Mouse (Mus musculus) megakaryocyte, embryonic 14.5 days (primary cell): ENCODE measurements around the gene Rhob. TPM values are rescaled to one million over a fixed set of nuclear protein-coding genes. Genes with fewer than 3 reads are reported as not detected.

Source experiments
- H3K27me3 ChIP-seq: replicated peaks from 2 replicates; pipeline ENCODE3; 2012; ENCODE audit warnings: inconsistent platforms
- H3K36me3 ChIP-seq: replicated peaks from 2 replicates; pipeline ENCODE3; 2012; ENCODE audit warnings: low read length, inconsistent platforms, mixed read lengths
- H3K4me1 ChIP-seq: 2 replicates; pipeline ENCODE4 v1.6.1; 2012; ENCODE audit warnings: inconsistent platforms
- H3K4me3 ChIP-seq: replicated peaks from 2 replicates; pipeline ENCODE3; 2012; ENCODE audit warnings: moderate library complexity, mild to moderate bottlenecking, inconsistent platforms
- H3K9me3 ChIP-seq: 2 replicates; pipeline ENCODE4 v1.6.1; 2012; ENCODE audit warnings: inconsistent platforms
- FLI1 ChIP-seq: IDR thresholded peaks from 2 replicates; pipeline ENCODE4 v1.6.1; 2012; ENCODE audit warnings: low read length, inconsistent platforms, mixed read lengths
- GATA1 ChIP-seq: IDR thresholded peaks from 3 replicates; pipeline ENCODE4 v1.6.1; 2012; ENCODE audit warnings: mixed read lengths, low read length, inconsistent platforms, borderline replicate concordance
- polyA plus RNA-seq: library from polyadenylated mRNA; stranded (reverse); fragments of >175 nt; gene quantifications from 2 replicates; pipeline ENCODE4 v1.2.3, GENCODE M21; 2012; ENCODE audit warnings: low replicate concordance; ENCODE audit not compliant: insufficient read depth

Rhob gene
- polyA plus RNA-seq, 1 experiment: 146 TPM

DNA sequence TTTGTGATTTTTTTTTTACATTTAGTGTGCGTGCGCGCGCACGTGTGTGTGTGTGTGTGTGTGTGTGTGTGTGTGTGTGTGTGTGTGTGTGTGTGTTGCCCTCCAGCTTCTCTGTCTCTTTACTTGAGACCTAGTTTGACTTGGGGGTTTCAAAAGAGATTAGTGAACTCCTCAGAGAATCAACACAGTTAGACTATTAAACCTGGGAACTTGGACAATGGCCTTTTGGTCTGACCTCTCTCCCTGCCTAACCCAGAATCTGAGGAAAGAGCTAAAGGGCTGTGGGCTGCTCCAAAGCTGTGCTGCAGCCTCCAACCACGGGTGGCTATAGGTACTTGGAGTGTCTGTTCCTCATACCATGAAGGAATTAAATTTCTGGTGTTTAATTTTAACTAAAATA lies 4.3 kb upstream of the Rhob start:
- Histone ChIP-seq H3K4me3 (no peak overlapping the region), H3K4me1 (peaks cover 33% of the 10 kb centered on the region), H3K36me3 (peaks cover 2% of the 10 kb centered on the region), H3K27me3 (no peaks in the 10 kb centered on the region), H3K9me3 (no peaks in the 10 kb centered on the region)
- no peak for TF ChIP-seq FLI1
- no peak for TF ChIP-seq GATA1

DNA sequence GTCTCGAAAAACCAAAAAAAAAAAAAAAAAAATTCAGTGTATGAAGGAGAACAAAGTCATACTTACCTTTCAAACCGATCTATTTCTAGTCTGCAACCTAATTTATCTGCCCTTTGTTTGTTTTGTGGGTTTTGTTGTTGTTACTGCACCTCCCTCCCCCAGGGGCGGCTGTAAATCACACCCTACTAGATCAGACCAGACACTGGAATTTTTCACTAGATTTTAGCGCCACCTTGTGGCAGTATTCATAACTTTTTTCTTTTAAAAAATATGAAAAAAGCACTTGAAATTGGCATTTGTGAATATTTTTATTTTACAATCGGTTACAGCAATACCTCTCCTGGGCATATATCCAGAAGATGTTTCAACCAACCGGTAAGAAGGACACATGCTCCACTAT lies 2.7 kb upstream of the Rhob start:
- H3K27me3 ChIP-seq: no peaks in the 10 kb centered on the region
- no peaks in the 10 kb centered on the region for H3K9me3 ChIP-seq
- H3K36me3 ChIP-seq: peaks cover 15% of the 10 kb centered on the region
- peaks cover 45% of the 10 kb centered on the region for H3K4me1 ChIP-seq
- no peak overlapping the region for H3K4me3 ChIP-seq
- TF ChIP-seq GATA1 (no peak), FLI1 (no peak)

GRCm38 (mm10) chr12:8501571-8502305 lies 1.9 kb upstream of the Rhob start:
- peaks cover 15% of the 10 kb centered on the region for H3K36me3 ChIP-seq

DNA sequence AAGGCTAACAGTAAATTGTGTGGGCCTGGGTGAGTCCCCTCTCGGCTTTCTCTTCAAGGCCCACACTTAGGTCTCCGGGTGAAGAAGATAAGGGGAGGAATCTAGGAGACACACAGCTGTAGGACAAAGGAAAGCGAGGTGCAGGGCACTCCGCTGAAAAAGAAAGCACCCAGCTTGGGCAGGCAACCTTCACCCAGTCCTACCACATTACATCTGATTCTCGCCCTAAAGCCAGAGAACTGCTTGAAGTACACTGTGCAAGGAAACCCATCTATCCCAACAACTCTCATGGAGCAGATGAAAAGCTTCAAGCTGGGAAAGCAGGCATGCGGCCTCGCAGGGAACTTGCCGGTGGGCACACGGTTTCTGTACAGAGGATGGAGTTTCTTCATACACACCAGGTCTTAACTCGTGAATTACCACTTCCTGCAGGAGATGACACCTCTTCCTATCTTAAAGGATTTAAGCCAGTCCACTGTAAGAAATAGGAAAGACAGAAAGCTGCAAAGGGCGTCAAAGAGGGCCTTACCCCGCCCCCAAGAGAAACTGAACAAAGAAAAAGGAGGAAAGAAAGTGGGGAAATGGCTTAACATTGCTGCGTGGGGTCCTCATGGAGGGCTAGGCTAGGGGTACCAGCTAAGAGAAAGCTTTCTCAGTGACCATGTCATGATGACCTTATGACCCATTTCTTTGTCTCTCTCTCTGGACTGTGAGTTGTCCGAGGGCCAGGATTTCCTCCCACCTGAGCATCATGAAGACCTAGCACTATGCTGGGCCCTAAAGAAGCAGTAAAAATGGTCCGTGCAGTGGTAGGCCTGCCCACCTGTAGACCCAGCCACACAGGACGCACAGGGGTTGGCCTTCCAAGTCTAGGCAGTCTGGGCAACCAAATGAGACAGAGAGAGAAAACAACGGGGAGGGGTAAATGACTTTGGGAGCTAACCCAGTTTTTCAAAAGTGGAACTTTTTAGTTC lies 1.1 kb upstream of the Rhob start:
- no peak for TF ChIP-seq GATA1
- TF ChIP-seq FLI1: no peak
- peaks cover 15% of the 10 kb centered on the region for H3K36me3 ChIP-seq
- peaks cover 57% of the 10 kb centered on the region for H3K4me1 ChIP-seq
- no peaks in the 10 kb centered on the region for H3K9me3 ChIP-seq
- no peaks in the 10 kb centered on the region for H3K27me3 ChIP-seq
- peak overlapping the region; percentile 100 for H3K4me3 ChIP-seq

More at GRCm38 (mm10) chr12:8501571-8502305, 1.9 kb upstream of the Rhob start:
- no peak for TF ChIP-seq FLI1
- no peak for TF ChIP-seq GATA1
- Histone ChIP-seq H3K4me1 (peaks cover 52% of the 10 kb centered on the region), H3K27me3 (no peaks in the 10 kb centered on the region), H3K9me3 (no peaks in the 10 kb centered on the region), H3K4me3 (no peak overlapping the region)

- TF ChIP-seq FLI1 (no peak), GATA1 (no peak)
- peaks cover 15% of the 10 kb centered on the region for H3K36me3 ChIP-seq
- H3K4me3 ChIP-seq: peak overlapping the region; percentile 100
- peaks cover 56% of the 10 kb centered on the region for H3K4me1 ChIP-seq
- H3K9me3 ChIP-seq: no peaks in the 10 kb centered on the region
- H3K27me3 ChIP-seq: no peaks in the 10 kb centered on the region
Observed at GRCm38 (mm10) chr12:8499001-8499870, 573 bp downstream of the Rhob start.

DNA sequence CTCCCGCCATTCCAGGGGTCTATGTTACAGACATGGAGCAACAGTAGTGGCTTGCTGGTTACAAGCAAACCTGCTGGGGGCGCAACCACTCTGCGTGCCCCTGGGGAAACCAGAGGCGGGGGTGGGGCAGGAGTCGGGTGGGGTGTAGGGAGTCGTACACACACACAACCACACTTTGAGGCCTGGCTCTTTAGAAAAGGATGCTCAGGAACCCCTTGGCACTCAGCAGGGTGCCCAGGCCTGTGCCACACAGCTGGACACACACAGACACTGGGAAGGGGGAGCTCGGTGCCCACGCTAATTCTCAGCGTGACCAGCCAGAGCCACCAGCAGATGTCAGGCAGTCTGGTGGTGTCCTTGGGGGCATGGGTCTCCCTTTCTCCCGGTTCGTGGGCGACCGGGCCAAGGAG lies 1.2 kb downstream of the Rhob start:
- Histone ChIP-seq H3K4me1 (peaks cover 59% of the 10 kb centered on the region), H3K27me3 (no peaks in the 10 kb centered on the region), H3K4me3 (peak overlapping the region; percentile 100), H3K36me3 (peaks cover 15% of the 10 kb centered on the region), H3K9me3 (no peaks in the 10 kb centered on the region)
- TF ChIP-seq FLI1 (no peak), GATA1 (no peak)

DNA sequence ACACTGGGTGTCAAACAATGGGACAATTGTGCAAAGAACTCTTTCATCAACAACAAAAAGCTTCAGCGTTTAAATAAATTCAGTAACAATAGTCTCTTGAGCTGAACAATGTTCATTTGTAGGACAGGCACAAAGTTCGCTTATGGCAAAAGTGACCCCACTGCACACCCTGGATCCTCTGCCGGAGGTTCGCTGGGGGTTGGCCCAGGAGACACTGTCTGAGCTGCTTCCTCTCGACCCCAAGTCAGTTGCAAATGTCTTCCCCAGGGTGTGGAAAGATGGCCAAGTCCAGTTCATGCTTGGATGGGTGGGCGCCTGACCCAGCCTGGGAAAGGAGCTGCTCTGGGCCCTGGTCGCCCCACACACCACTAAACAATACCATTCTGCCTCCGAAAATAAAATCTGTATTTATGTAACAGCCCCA lies 1.6 kb downstream of the Rhob start:
- peaks cover 64% of the 10 kb centered on the region for H3K4me1 ChIP-seq
- peak overlapping the region; percentile 100 for H3K4me3 ChIP-seq
- H3K36me3 ChIP-seq: peaks cover 15% of the 10 kb centered on the region
- H3K9me3 ChIP-seq: no peaks in the 10 kb centered on the region
- TF ChIP-seq FLI1 (no peak), GATA1 (no peak)
- H3K27me3 ChIP-seq: no peaks in the 10 kb centered on the region

GRCm38 (mm10) chr12:8497314-8497706 lies 2.5 kb downstream of the Rhob start:
- TF ChIP-seq FLI1 (no peak), GATA1 (no peak)
- Histone ChIP-seq H3K36me3 (peaks cover 15% of the 10 kb centered on the region), H3K9me3 (no peaks in the 10 kb centered on the region), H3K4me1 (peaks cover 68% of the 10 kb centered on the region), H3K4me3 (peak overlapping the region; percentile 100), H3K27me3 (no peaks in the 10 kb centered on the region)

DNA sequence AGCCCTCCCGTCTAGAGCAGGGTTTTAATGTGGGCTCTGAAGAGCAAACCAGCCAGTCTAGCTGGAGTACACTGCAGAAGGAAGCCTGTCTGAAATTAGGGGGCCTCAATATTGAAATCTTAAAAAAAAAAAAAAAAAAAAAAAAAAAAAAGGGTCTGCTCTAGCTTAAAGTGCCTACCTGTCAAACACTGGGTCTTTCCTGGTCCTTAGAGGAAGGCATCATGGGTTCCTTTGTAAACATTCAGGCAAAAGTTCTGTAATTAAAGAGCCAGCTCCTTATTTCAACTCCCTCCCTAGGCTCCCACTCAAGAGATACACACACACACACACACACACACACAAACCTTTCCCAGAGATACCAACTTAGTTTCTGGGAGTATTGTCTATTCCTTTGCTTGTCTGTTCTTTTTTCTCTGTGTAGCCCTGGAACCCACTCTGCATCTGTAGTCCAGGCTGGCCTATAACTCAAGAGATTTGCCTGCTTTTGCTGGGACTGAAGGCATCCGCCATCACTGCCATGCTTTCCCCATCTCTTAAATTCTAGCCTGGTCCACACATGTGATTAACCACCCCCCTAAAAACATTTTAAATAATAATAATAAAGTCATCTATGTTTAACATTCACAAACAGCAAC lies 3.0 kb downstream of the Rhob start:
- Histone ChIP-seq H3K4me3 (peak overlapping the region; percentile 100), H3K4me1 (peaks cover 65% of the 10 kb centered on the region), H3K36me3 (peaks cover 15% of the 10 kb centered on the region), H3K9me3 (no peaks in the 10 kb centered on the region), H3K27me3 (no peaks in the 10 kb centered on the region)
- TF ChIP-seq GATA1: no peak
